Mouse (Mus musculus): ENCODE results near the gene Scand1.

DNA sequence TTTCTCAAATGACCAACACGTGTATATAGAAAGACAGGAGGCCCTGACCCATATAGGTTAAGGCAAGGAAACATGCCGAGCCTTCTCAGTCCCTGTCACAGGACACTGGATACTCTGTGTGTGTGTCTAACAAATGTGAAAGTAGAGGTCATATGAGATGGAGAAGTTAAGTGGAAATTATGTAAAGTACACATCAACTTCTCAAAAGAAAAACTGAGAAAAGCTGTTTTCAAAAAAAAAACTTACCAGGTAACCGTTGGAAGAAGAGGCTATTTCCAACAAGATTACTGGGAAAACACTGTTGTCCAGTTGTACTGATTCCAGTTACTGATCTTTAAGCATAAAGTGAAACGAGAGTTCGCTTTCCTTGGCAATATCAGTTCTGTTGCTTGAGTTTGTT is 1.6 kb downstream of the Scand1 start:
- no peak for TF ChIP-seq CTCF (IDR thresholded peaks at IDR 0.05; ENCODE audit: insufficient read depth, low read depth, low read length)
- TF ChIP-seq POLR2A (IDR thresholded peaks at IDR 0.05; ENCODE audit: insufficient read depth, low read depth, low read length), result no peak

All from olfactory bulb, adult 2 months (tissue).